Mouse (Mus musculus) lung, embryonic 14.5 days (tissue): ENCODE results near the gene Dnah12. TPM values are rescaled to one million over a fixed set of nuclear protein-coding genes. Genes with fewer than 3 reads are reported as not detected.

Experiments
- ATAC-seq: fragments of 200-750 bp; cut with Nextera tagmentation; 2 replicates; pipeline ENCODE4 v1.8.0; 2017; ENCODE audit warnings: mild to moderate bottlenecking, moderate TSS enrichment, moderate library complexity; ENCODE audit not compliant: insufficient read depth
- DNase-seq: peaks from one replicate; pipeline ENCODE4 v3.0.0-alpha.2; 2015
- H3K27ac ChIP-seq: fragments of 300-500 bp; sonication (generic); 2 replicates; pipeline ENCODE4 v1.5.1; 2014; ENCODE audit warnings: low read depth, mild to moderate bottlenecking, moderate library complexity
- H3K27me3 ChIP-seq: fragments of 300-500 bp; sonication (generic); 2 replicates; pipeline ENCODE4 v1.6.1; 2014; ENCODE audit warnings: low read length, control low read depth; ENCODE audit not compliant: insufficient read depth
- H3K36me3 ChIP-seq: fragments of 300-500 bp; sonication (generic); 2 replicates; pipeline ENCODE4 v1.6.1; 2014; ENCODE audit warnings: control low read depth; ENCODE audit not compliant: insufficient read depth
- H3K4me1 ChIP-seq: fragments of 300-500 bp; sonication (generic); 2 replicates; pipeline ENCODE4 v1.6.1; 2014; ENCODE audit warnings: antibody characterized with exemption, control low read depth; ENCODE audit not compliant: insufficient read depth
- H3K4me2 ChIP-seq: fragments of 300-500 bp; sonication (generic); 2 replicates; pipeline ENCODE4 v1.6.1; 2014; ENCODE audit warnings: mild to moderate bottlenecking
- H3K4me3 ChIP-seq: fragments of 300-500 bp; sonication (generic); 2 replicates; pipeline ENCODE4 v1.5.1; 2014; ENCODE audit warnings: low read depth, low read length
- H3K9ac ChIP-seq: fragments of 300-500 bp; sonication (generic); 2 replicates; pipeline ENCODE4 v1.6.1; 2014
- H3K9me3 ChIP-seq: fragments of 300-500 bp; sonication (generic); 2 replicates; pipeline ENCODE4 v1.6.1; 2016; ENCODE audit warnings: low read depth, low read length, control low read depth
- CTCF ChIP-seq: IDR thresholded peaks from 2 replicates; pipeline ENCODE4 v1.5.1; 2016; ENCODE audit warnings: antibody characterized with exemption, low read depth
- WGBS: fragments of 180-500 bp; shearing (Covaris S2); extraction: QIAGEN DNeasy Blood & Tissue Kit; methylation state at CpG from one replicate; pipeline ENCODE4 v1.1.7; 2014; 5-methylcytosine and 5-hydroxymethylcytosine counted together
- polyA plus RNA-seq: library from polyadenylated mRNA; unstranded; fragments of >200 nt; fragmentation: Nextera tagmentation; extraction: Ambion mirVana; gene quantifications from 2 replicates; pipeline ENCODE4 v1.2.1, GENCODE M21; 2014

Dnah12 gene
- polyA plus RNA-seq, 1 experiment from 2014 or later, result 0.11 TPM

DNA sequence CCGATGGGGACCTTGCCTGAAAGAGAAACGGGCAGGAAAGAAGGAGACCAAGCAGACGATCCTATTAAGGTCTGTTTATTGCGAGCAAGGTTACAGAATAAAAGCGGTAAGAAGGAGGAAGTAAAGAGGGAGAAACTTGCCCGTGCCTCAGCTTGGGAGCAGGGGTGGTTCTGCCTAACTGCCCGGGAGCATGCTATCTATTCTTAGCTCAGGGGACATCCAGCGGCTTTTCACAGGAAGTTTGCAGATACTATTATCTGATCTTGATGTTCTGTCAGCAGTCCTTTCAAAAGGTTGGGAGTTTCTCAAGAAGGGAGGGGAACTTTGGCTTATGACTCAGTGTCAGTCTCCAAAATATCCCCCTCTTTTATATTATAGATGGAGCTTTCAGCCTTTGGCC is 65.5 kb downstream of the Dnah12 start:
- Histone ChIP-seq H3K9ac (no peak overlapping the region), H3K36me3 (no peaks in the 10 kb centered on the region), H3K4me3 (no peak overlapping the region), H3K27me3 (no peaks in the 10 kb centered on the region), H3K9me3 (peaks cover 6% of the 10 kb centered on the region; the same call in 1 of the 2 replicates), H3K4me1 (no peaks in the 10 kb centered on the region), H3K4me2 (no peak overlapping the region), H3K27ac (no peak overlapping the region)
- TF ChIP-seq CTCF, result no peak
- ATAC-seq (no peak), DNase-seq (no peak)
- 61% methylated on average over 8 of the region's 8 CpGs for WGBS

DNA sequence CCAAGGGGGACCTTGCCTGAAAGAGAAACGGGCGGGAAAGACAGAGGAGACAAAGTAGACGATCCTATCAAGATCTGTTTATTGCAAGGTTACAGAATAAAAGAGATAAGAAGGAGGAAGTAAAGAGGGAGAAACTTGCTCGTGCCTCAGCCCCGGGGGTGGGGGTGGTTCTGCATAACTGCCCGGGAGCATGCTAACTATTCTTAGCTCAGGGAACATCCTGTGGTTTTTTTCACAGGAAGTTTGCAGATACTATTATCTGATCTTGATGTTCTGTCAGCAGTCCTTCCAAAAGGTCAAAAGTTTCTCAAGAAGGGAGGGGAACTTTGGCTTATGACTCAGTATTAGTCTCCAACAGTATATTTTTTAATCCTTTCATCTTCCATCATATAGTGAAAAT is 71.8 kb downstream of the Dnah12 start:
- no peak overlapping the region for H3K4me3 ChIP-seq
- 74% methylated on average over 6 of the region's 6 CpGs for WGBS
- no peak for ATAC-seq

DNA sequence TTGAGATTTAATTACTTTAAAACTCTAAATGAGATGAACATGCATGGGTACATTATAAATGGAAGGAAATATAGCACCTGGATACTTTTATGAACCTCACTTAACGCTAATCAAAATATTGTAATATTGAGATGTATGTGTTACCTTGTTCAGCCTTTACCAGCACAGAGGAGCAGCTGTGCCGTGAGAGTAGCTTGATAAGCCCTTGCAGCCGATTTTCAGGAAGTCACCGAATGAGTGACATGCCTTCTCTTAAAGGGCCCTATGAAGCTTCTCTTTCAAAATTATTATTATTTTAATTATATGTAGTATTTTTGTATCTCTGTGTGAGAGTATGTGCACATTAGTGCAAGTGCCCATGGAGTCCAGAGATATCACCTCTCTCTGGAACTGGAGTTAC is 75.1 kb downstream of the Dnah12 start:
- H3K27me3 ChIP-seq, result no peaks in the 10 kb centered on the region
- peaks cover 11% of the 10 kb centered on the region; the same call in 1 of the 2 replicates for H3K9me3 ChIP-seq
- no peaks in the 10 kb centered on the region for H3K36me3 ChIP-seq
- H3K27ac ChIP-seq, result no peak overlapping the region
- ATAC-seq (no peak), DNase-seq (no peak)
- TF ChIP-seq CTCF, result no peak
- H3K4me3 ChIP-seq, result no peak overlapping the region
- H3K4me1 ChIP-seq, result no peaks in the 10 kb centered on the region
- WGBS, result 70% methylated on average over 4 of the region's 4 CpGs
- H3K9ac ChIP-seq, result no peak overlapping the region
- no peak overlapping the region for H3K4me2 ChIP-seq

More for the DNA sequence above, 71.8 kb downstream of the Dnah12 start:
- H3K9me3 ChIP-seq, result peaks cover 14% of the 10 kb centered on the region; the same call in 1 of the 2 replicates
- no peaks in the 10 kb centered on the region for H3K27me3 ChIP-seq
- H3K4me2 ChIP-seq, result no peak overlapping the region
- no peaks in the 10 kb centered on the region for H3K4me1 ChIP-seq
- TF ChIP-seq CTCF, result no peak
- no peak overlapping the region for H3K27ac ChIP-seq
- DNase-seq, result no peak
- H3K36me3 ChIP-seq, result no peaks in the 10 kb centered on the region
- no peak overlapping the region for H3K9ac ChIP-seq

DNA sequence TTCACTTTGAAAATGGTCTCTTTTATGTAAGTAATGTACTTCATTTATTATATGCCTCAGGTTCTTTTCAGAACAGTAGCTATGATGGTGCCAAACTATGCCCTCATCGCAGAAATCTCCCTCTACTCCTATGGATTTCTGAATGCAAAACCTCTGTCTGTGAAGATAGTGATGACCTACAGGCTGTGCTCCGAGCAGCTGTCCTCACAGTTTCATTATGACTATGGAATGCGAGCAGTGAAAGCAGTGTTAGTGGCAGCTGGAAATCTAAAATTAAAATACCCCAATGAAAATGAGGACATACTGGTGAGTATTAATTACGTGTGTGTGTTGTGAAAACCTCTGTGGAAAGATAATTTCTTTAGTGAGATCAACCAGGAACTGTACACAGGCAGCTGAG is 80.5 kb downstream of the Dnah12 start:
- H3K27ac ChIP-seq, result no peak overlapping the region
- H3K9me3 ChIP-seq, result no peaks in the 10 kb centered on the region
- TF ChIP-seq CTCF, result no peak
- DNase-seq (no peak), ATAC-seq (no peak)
- H3K4me3 ChIP-seq, result no peak overlapping the region
- H3K27me3 ChIP-seq, result no peaks in the 10 kb centered on the region
- WGBS, result 62% methylated on average over 4 of the region's 4 CpGs
- no peaks in the 10 kb centered on the region for H3K4me1 ChIP-seq
- H3K36me3 ChIP-seq, result no peaks in the 10 kb centered on the region
- no peak overlapping the region for H3K9ac ChIP-seq
- H3K4me2 ChIP-seq, result no peak overlapping the region

DNA sequence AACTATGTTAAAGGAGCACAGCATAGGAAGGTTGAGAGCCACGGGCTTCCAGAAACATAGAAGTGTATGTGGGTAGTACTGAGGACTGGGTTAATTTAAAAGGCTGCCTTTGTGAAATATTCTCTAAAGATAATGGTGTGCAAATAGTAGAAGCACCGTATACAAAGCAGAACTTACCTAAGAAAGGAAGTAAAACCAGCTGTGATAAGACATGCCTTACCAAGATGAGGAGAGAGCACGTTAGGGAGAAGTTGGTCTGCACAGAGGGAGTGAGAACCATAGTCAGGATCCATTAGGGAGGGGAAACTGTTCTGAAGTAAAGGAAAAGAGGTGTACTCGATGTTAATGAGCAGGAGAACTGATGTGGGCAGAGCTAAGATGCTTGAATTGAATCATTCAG is 90.7 kb downstream of the Dnah12 start:
- Histone ChIP-seq H3K27ac (no peak overlapping the region), H3K36me3 (no peaks in the 10 kb centered on the region), H3K4me3 (no peak overlapping the region), H3K9me3 (no peaks in the 10 kb centered on the region), H3K4me1 (no peaks in the 10 kb centered on the region), H3K9ac (no peak overlapping the region), H3K4me2 (no peak overlapping the region), H3K27me3 (no peaks in the 10 kb centered on the region)
- 42% methylated on average over 4 of the region's 4 CpGs for WGBS
- no peak for TF ChIP-seq CTCF
- no peak for DNase-seq
- ATAC-seq, result no peak

DNA sequence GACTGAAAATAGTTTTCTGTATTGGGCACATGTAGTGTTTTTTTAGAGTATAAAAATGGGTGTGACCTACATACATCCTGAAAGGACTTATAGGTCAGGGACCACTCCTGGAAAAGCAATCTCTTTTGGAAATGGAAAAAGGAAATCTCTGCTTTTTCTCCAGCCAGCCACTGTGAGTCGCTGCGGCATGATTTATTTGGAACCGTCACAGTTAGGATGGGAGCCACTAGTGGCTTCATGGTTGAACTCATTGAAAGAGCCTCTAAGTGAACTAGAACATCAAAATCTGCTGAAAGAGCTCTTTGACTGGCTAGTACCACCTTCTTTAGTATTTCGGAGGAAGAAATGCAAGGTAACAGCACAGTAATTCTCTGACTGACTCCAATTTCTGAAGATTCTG is 92.6 kb downstream of the Dnah12 start:
- ATAC-seq, result no peak
- peak; percentile 55 for TF ChIP-seq CTCF
- Histone ChIP-seq H3K9me3 (no peaks in the 10 kb centered on the region), H3K27me3 (no peaks in the 10 kb centered on the region), H3K4me3 (no peak overlapping the region), H3K4me2 (no peak overlapping the region), H3K27ac (no peak overlapping the region), H3K9ac (no peak overlapping the region), H3K4me1 (no peaks in the 10 kb centered on the region), H3K36me3 (no peaks in the 10 kb centered on the region)
- peak; percentile 64 for DNase-seq
- WGBS, result 40% methylated on average over 4 of the region's 4 CpGs

DNA sequence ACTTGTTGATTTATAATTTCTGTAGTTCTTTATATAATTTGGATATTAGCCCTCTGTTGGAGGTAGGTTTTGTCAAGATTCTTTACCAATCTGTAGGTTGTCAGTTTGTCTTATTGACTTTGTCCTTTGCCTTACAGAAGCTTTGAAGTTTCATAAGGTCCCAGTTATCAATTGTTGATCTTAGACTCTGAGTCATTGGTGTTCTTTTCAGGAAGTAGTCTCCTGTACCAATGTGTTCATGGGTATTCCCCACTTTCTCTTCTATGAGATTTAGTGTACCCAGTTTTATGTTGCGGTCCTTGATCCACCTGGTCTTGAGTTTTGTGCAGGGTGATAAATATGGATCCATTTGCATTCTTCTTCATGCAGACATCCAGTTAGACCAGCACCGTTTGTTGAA is 101.4 kb downstream of the Dnah12 start:
- DNase-seq (no peak), ATAC-seq (no peak)
- 90% methylated on average over 2 of the region's 2 CpGs for WGBS
- no peak for TF ChIP-seq CTCF
- Histone ChIP-seq H3K9ac (no peak overlapping the region), H3K4me1 (no peaks in the 10 kb centered on the region), H3K36me3 (no peaks in the 10 kb centered on the region), H3K27me3 (no peaks in the 10 kb centered on the region), H3K4me3 (no peak overlapping the region), H3K9me3 (no peaks in the 10 kb centered on the region), H3K27ac (no peak overlapping the region), H3K4me2 (no peak overlapping the region)

DNA sequence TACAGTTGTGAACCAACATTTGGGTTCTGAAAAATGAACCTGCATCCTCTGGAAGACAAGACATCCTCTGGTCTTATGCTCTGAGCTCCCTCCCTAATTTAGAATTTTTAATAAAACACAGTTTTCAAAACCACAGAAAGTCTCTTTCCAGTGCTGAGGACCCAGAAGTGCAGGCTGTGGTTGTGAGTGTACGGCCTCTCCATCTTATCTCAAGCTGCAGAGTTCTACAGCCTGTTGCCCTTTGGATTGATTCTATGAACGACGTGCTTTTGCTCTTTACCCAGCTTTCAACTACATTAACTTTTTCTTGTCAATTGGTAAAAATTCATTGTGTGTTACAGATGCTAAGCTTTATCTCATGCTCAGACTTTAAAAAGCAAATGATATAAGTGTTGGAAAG is 105.3 kb downstream of the Dnah12 start:
- H3K9ac ChIP-seq, result no peak overlapping the region
- DNase-seq (no peak), ATAC-seq (no peak)
- no peak overlapping the region for H3K4me2 ChIP-seq
- H3K36me3 ChIP-seq, result no peaks in the 10 kb centered on the region
- H3K9me3 ChIP-seq, result no peaks in the 10 kb centered on the region
- H3K4me3 ChIP-seq, result no peak overlapping the region
- no peak overlapping the region for H3K27ac ChIP-seq
- H3K4me1 ChIP-seq, result no peaks in the 10 kb centered on the region
- 59% methylated on average over 3 of the region's 3 CpGs for WGBS
- no peaks in the 10 kb centered on the region for H3K27me3 ChIP-seq
- TF ChIP-seq CTCF, result no peak
